Mouse (Mus musculus) mesoderm, embryonic 11.5 days (tissue): ENCODE results near the gene Vmn2r18.

Source experiments
- DNase-seq: peaks from one replicate; pipeline ENCODE4 v3.0.0-alpha.2; 2012; ENCODE audit warnings: low read depth, low spot score

Gene Vmn2r18

DNA sequence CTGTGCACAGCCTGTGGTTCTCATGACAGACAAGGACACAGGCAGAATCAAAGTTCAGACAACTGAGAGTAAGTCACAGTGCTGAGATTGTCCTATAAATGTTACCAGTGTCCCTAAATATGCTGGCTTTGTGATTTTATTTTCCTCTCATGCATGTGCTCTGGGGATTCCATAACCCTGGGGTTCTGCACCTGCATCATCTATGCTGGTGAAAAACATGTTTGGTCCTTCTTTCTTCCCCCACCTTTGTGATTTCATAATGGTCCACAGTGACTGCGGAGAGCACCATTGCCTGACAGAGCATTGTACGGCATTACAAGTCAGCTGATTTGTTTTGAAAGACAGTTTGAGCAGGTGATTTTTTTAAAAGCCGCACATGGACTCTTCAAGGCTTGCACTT lies at the start of gene Vmn2r18:
TSS of gene Vmn2r18 (minus strand) at position 101 of the 400 bp plus-strand sequence.
- no peak for DNase-seq

DNA sequence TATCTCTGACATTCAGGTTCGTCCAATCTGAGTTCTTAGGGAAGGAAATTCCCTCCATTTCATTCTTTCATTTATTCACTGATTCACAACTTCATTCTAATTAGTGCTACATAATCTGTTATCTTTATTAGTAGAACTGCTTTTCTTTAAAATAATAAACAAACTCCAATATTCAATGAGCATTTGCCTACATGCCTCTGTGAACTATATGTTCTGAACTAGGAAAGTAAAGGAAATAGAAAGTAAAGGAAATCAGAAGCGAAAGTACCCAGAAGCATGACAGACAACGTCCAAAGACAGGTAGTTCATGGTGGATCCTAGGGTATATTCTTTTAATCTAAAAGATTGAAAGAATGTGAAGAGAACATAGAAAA lies 45.6 kb upstream of the Vmn2r18 start:
- no peak for DNase-seq

DNA sequence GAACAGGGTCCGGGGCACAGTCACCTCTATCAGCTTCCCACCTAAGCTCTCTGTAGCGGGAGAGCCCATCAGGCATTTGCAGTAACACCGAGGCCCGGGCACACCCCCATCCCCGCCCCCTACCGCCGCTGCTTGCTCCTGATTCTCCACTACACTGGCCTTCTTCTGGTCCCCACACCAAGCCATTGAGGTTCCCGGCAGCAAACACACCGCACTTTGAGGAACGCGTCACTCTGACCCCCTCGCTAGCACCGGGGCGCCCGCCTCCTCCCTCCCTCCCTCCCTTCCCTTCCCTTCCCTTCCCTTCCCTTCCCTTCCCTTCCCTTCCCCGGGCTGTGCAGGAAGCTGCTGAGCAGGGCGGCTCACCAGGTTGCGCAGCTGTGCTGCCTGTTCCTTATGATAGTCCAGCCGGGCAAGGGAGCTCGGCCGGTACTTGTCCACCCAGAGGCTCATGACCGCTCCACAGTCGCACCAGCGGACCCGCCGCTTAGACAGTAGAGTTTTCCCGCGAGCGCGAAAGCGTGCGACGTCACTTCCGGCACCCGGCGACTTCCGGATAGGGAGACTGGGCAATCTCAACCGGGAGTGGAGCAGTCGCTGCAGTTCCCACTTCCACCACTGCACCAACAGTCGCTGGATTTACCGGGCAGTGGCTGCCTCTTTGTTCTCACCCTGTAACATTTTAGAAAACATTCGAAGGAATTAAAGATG lies 45.0 kb upstream of the Vmn2r18 start, which contains the start of gene Rfc3:
TSS of gene Rfc3 (minus strand) at position 543 of the 711 bp plus-strand sequence.
- peak; percentile 97 for DNase-seq

GRCm38 (mm10) chr5:151644845-151645244 lies 39.0 kb upstream of the Vmn2r18 start:
- DNase-seq = peak; percentile 16

- DNase-seq = no peak
Observed at GRCm38 (mm10) chr5:151642867-151643266, 37.0 kb upstream of the Vmn2r18 start.

- no peak for DNase-seq
Observed at GRCm38 (mm10) chr5:151642102-151642501, 36.3 kb upstream of the Vmn2r18 start.

- DNase-seq = peak; percentile 3
Observed at GRCm38 (mm10) chr5:151601696-151602095, 4.1 kb downstream of the Vmn2r18 start.
